Mouse (Mus musculus): ENCODE measurements around the gene Fcgrt.

Gene Fcgrt

DNA sequence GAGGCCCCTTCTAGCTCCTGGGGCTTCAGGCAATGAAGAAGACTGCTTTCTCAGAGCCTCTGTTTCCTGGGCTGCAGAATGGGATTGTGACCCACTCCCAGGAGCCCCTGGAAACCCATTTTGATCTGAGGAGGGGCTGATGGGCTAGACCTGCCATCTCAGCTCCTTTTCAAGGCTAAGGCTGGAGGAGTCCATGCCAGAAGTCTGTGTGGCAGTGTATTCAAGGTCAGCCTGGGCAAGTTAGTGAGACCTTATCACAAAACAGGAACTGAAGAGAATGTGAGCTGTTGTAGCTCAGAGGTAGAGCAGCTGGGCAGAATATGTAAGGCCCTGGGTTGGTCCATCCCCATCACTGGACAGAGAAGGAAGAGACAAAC is 46.7 kb downstream of the Fcgrt start:
- no peak for DNase-seq (ENCODE audit: low read depth, low spot score)

DNA sequence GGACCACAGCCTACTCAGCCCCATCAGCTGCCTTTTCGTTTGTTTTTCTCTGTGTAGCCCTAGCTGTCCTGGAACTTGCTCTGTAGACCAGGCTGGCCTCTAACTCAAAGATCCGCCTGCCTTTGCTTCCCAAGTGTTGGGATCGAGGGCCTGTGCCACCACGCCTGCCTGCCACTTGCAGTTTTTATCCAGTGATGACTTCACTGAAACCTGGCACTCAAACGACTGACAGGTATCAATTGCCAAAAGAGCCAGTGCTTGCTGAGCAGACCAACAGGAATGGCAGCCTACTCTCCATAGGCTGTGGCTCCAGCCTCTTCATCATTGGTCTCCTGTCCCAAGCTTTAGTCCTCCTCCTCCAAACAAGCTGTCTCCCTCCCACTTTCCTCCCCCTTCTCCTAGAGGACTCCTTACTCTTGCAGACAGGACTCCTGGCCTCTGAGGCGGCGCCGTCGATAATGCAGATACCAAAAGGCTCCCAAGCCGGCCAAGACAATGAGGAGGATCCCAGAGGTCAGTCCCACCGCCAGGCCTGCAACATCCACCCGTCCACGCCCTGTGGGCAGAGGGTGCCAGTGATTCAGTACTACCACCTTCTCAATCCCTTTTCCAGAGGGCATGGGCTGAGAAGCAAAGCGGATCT is 47.2 kb downstream of the Fcgrt start:
- DNase-seq (ENCODE audit: low read depth, low spot score) = no peak

DNA sequence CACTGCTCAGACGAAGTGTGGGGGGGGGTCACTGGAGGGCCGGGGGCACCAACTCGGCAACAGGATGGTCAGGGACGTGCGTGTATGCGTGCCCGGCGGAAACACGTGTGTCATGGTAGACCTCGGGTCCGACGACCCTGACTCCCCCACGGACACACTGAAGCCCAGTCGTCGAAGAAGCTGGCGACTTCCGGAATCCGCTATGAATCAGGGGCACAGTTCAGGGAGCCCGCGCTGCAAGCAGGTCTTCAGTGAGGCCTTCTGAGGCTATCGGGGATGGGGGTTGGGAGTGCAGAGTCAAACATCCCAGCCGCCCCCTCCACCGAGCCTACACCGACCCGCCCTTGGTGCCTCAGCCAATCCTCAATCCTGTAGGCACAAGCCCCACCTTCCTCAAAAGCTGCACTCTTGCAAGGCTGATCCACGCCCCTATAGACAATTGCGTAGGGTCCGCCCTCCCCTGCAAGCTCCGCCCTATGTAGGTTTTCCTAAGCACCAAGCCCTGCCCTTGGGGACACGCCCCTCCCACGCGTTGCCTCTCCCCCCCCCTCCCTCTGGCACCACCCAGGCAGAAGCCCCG is 49.6 kb downstream of the Fcgrt start:
- DNase-seq (ENCODE audit: low read depth, low spot score) = peak; percentile 100

DNA sequence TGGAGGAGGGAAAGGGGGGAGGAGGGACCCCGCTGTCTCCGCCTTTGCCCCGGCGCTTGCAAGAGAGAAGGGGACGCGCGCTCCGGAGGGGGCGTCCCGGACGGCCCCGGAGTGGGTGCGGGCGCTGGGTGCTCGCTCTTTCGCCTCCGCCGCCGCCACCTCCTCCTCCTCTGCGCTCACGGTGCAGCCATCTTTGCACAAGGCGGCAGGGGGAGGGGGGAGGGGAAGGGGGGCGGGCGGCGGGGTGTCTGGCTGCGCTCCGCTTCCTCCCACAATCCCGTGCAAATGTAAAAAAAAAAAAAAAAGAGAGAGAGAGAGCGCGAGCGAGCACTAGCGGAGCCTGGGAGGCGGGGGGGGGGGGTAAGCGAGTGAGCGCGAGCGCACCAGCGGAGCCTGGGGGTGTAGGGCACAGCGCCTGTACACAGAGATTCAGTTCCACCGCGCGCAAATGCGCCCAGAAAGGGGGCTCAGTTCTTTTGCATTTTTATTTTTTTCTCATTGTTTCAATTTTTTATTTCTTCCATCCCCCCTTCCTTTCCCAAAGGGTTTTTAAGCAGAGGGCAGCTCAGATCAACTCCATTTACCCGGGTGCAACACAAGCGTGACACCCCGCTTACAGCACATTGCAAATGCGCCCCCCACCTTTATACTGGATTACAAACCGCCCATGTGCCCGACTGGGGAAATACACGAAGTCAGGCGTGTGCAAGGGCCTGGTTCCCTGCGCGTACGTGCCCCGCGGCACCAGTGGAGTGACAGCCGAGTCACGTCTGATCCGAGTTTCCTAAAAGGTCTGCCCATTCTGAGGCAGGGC is 50.3 kb downstream of the Fcgrt start:
- peak; percentile 80 for DNase-seq (ENCODE audit: low read depth, low spot score)

DNA sequence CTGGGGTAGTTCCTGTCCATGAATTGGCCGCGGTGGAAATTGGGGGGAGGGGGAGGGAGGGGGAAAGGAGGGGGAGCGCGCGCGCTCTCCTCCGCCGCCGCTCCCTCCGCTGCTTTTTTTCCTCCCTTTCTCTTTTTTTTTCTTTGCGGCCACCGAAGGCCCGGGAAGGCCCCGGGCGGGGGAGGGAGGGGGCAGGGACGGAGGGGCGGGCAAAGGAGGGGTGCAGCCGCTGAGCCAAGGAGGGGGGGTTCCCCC is 50.9 kb downstream of the Fcgrt start, which contains the start of gene Prr12:
TSS of gene Prr12 (minus strand) at position 20 of the 255 bp plus-strand sequence.
- no peak for DNase-seq (ENCODE audit: low read depth, low spot score)

DNA sequence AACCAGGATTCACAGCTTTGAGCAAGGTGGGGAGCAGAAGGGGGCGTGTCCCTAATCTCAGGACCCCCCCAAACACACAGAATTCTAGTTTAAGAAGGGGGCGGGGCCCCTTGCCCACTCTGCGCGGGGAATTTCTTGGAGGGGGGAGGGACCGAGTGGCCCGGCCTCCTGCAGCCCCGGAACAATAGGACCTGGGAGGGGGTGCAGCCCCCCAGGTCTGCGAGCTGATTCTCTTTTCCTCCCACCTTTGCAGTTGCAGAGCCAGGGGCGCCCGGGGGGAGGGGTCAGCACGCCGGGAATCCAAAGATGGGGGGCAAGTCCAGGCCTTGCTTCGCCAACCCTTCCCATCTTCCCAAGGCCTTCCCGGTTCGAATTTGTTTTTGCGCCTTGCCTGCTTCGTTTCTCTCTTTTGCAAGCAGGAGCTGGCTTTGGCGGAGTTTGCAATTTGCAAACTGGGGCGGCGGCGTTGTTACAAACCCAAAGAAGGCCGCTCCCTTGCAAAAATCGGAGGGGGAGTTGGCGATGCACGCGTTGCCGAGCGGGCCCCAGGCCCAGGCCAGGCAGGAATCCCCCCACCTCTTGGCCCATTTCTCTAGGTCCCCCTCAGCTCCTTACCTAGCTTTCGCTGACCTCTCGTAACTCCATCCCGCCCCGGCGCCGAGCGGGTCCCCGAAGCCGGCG is 51.3 kb downstream of the Fcgrt start:
- peak; percentile 72 for DNase-seq (ENCODE audit: low read depth, low spot score)

DNA sequence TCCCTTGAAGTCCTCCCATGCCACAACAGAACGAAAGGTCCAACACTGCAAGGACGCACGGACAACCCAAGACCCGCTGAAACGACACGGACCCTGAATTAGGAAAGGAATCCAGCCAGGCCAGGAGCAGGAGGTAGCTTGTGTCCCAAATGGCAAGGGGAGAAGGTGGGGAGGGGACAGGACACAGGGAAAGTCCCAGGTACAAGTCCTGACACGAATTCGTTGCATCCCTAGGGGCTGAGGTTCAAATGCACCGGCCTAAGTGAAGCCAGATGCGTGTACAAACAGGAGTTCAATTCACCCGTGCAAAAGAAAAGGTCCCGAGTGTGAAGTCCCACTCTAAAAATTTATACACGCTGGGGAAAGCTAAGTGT is 52.1 kb downstream of the Fcgrt start:
- no peak for DNase-seq (ENCODE audit: low read depth, low spot score)

DNA sequence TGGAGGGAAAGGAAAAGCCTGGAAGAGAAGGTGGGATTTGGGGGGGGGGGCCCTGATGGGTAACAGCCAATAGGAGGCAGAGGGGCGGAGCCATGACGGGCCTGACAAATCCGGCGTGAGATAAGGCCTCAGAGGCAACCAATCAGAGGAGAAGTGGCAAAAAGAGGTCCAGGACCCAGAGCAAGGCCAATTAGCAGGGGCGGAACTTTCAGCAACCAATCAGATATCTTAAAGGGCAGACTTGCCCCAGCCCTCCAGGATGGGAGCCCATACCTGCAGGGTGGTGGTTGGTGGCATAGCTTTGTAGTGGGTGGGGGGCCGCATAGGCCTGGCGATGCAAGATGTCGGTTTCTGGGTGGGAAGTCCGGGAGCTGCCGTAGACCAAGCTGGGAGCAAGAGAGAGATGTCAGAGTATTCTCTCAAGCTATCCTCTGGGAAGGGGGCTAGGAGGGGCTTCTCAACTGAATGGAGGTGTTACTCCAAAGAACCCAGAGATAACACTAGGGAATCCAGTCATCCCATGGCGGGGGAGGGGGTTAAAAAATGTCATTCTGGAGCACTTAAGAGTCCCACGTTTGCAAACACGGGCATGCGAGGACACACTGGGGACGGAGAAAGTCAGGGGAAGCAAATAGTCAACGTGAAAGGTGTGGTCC is 52.6 kb downstream of the Fcgrt start:
- DNase-seq (ENCODE audit: low read depth, low spot score) = peak; percentile 94

DNA sequence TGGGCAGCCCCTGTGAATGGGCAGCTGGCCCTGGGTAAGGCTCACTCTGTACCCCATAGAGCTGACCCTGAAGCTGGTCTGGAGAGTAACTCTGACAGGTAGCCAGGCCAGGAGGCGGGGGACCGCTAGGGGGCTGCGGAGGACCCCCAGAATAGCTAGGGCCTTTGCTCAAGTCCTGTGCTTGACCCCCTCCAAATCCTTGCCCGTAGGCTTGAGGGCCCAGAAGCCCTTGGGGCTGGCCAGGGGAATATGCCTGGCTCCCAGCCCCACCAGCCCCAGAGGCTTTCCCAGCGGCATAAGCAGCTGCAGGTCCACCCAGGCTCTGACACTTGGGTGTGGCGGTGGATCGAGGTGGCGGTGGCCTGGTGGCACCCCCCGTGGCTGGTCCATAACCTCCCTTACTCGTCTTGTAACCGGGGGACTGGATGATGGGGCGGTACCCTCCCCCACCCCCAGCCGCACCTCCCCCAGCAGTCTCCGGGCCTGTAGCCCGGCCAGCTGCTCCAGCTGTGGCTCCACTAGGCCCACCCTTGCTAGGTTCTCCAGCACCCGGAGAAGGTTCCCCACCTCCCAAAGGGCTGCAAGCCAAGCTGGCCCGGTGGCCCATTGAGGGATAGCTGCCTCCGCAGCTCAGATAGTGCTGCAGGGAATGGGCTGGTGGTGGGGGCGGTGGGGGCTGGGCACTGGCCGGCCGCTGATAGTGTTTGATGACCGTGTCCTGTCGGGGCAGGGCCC is 54.6 kb downstream of the Fcgrt start:
- no peak for DNase-seq (ENCODE audit: low read depth, low spot score)

DNA sequence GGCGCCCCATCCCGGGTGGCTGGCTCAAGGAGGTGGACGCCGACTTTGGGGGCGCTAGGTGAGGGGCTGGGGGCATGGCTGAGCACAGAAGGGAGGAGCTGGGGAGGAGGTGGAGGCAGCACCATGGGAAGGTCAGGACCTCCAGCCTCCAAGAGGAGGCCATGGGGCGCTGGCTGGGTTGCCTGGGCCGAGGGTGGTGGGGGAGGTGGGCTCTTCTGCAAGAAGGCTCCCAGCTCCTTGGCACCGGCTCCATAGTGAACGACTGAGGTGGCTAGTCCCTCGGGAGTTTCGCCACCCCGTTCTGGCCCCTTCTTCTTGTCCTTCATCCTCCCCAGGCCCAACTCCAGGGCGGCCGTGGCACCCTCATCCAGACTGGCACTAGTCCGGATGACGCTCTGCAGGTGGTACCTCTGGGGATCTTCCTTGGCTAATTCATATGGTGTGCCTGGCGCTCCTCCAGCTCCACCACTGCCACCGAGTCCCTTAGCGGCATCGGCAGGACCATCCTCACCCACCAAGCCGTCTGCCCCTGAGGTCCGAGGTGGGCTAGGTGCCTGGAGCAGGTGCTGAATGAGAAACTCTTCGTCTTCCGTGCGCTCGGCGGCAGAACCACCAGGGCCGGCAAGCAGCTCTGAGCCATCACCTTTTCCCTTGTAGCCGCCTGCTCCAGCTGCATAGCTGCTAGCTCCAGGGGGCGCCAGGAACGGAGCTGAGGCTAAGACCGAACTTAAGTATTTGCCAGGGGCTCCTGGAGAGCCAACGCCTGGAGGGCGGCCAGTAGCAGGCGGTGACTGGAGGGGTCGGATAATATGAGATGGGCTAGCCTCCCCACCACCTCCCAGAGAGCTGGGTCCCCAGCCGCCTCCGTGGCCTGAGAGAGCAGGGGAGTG is 55.4 kb downstream of the Fcgrt start:
- peak; percentile 70 for DNase-seq (ENCODE audit: low read depth, low spot score)

DNA sequence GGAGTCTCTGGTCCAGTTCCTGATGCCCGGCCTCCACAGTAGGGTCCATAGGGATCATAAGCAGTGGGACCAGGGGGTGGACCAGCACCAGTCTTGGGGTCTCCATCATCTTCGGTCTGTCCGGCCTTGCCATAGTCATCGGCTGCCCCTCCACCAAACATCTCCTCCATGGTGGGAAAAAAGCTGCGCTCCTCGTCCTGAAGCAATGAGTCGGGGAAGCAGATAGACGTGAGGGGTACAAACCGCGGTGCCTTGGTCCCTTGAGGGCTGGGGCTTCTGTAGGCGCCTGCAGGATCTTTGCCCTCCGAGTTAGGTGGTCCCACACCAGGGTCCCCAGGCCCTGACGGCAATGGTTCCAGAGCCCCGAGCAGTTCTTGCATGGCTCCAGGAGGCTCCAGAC is 56.2 kb downstream of the Fcgrt start:
- DNase-seq (ENCODE audit: low read depth, low spot score) = no peak

DNA sequence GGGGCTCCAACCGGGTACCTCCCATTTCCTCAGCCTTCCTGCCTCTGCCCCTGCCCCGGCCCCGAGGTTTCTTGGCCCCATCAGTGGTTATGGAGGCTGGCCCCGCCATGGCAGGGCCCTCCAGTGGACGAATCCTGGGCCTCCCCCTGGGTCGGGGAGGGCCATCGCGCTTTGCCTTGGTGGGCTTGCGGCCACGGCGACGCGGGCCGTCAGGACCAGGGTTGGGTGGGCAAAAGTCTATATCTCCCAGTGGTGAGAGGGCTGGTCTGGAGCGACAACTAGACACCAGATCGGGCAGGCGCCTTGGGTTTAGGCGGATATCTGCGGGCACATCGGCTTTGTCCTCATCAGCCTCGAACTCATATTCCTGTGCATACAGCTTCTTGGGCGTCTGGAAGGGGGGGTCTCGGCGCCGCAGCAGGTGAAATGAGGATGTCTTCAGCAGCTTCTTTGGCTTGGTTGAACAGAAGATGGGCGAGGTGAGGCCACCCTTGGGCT is 56.7 kb downstream of the Fcgrt start:
- no peak for DNase-seq (ENCODE audit: low read depth, low spot score)

DNA sequence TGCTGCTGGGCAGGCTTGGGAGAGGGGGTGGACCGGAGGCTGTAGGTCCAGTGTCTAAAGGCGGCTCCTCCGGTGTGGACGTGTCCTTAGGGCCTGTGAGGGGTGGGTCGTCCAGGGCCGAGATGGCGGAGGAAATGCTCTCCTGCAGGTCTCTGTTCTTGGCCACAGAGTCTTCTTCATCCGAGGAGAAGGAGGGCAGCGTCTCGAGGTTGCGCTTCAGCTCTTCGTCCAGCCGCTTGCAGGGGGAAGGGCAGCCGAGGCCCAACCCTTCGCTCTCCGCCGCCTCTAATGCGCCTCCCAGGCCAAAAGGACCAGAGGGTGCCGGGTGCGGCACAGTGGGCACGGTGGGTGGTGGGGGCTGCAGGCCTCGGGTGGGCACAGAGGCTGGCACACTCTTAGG is 57.9 kb downstream of the Fcgrt start:
- DNase-seq (ENCODE audit: low read depth, low spot score) = no peak

DNA sequence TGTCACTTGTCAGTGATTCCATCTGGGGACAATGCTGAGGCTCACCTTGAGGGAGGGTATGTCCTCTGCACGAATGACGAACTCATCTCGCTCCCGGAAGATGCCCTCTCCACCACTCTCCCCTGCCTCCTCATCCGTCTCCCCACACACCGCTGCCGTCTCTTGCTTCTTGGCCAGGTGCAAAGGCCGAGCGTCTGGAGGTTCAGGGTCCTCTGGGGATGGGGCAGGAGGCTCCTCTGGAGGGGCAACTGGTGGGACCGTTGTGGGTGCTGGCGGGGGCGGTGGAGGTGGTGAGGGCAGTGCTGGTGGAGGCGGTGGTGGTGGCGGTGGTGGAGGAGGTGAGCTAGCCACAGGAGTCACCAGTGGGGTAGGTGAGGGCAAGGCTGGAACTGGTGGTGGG is 60.3 kb downstream of the Fcgrt start:
- no peak for DNase-seq (ENCODE audit: low read depth, low spot score)

All from ZHBTc4 (cell line).